Mouse (Mus musculus): ENCODE measurements around the gene Gna13. TPM values are rescaled to one million over a fixed set of nuclear protein-coding genes. Genes with fewer than 3 reads are reported as not detected.

Gene Gna13
- polyA plus RNA-seq, 1 experiment from 2014 or later: 20.7 TPM

GRCm38 (mm10) chr11:109395291-109395690, 32.7 kb downstream of the Gna13 start:
- H3K27ac ChIP-seq (ENCODE audit: low read length): no peak overlapping the region
- H3K27me3 ChIP-seq (ENCODE audit: control insufficient read depth, insufficient read depth, low read length): no peaks in the 10 kb centered on the region
- H3K4me2 ChIP-seq (ENCODE audit: low read depth, low read length): no peak overlapping the region
- 89% methylated on average over 9 of the region's 9 CpGs for WGBS
- no peaks in the 10 kb centered on the region for H3K9me3 ChIP-seq (replicated peaks; ENCODE audit: control insufficient read depth, low read length)
- no peak overlapping the region for H3K9ac ChIP-seq (ENCODE audit: low read length)
- peaks cover 31% of the 10 kb centered on the region for H3K36me3 ChIP-seq (ENCODE audit: control insufficient read depth, insufficient read depth)
- no peak for ATAC-seq (replicated peaks; ENCODE audit: extremely low read depth, insufficient read depth, low FRiP score)
- peaks cover 2% of the 10 kb centered on the region; the same call in 1 of the 2 replicates for H3K4me1 ChIP-seq (ENCODE audit: control insufficient read depth, insufficient read depth, low read length)
- H3K4me3 ChIP-seq (ENCODE audit: low read length): no peak overlapping the region

- Histone ChIP-seq H3K36me3 (ENCODE audit: control insufficient read depth, insufficient read depth) (no peaks in the 10 kb centered on the region), H3K27ac (ENCODE audit: low read length) (no peak overlapping the region), H3K9me3 (replicated peaks; ENCODE audit: control insufficient read depth, low read length) (no peaks in the 10 kb centered on the region), H3K4me2 (ENCODE audit: low read depth, low read length) (no peak overlapping the region), H3K4me1 (ENCODE audit: control insufficient read depth, insufficient read depth, low read length) (no peaks in the 10 kb centered on the region), H3K4me3 (ENCODE audit: low read length) (no peak overlapping the region), H3K27me3 (ENCODE audit: control insufficient read depth, insufficient read depth, low read length) (no peaks in the 10 kb centered on the region), H3K9ac (ENCODE audit: low read length) (no peak overlapping the region)
- 90% methylated on average over 5 of the region's 5 CpGs for WGBS
- no peak for ATAC-seq (replicated peaks; ENCODE audit: extremely low read depth, insufficient read depth, low FRiP score)
These were observed 43.8 kb downstream of the Gna13 start for GRCm38 (mm10) chr11:109406431-109406830.

- 84% methylated on average over 15 of the region's 15 CpGs for WGBS
- no peak overlapping the region for H3K4me2 ChIP-seq (ENCODE audit: low read depth, low read length)
- H3K4me1 ChIP-seq (ENCODE audit: control insufficient read depth, insufficient read depth, low read length): no peaks in the 10 kb centered on the region
- H3K27me3 ChIP-seq (ENCODE audit: control insufficient read depth, insufficient read depth, low read length): no peaks in the 10 kb centered on the region
- H3K9ac ChIP-seq (ENCODE audit: low read length): no peak overlapping the region
- no peak for ATAC-seq (replicated peaks; ENCODE audit: extremely low read depth, insufficient read depth, low FRiP score)
- no peak overlapping the region for H3K27ac ChIP-seq (ENCODE audit: low read length)
- no peaks in the 10 kb centered on the region; the same call in 1 of the 2 replicates for H3K9me3 ChIP-seq (replicated peaks; ENCODE audit: control insufficient read depth, low read length)
- H3K36me3 ChIP-seq (ENCODE audit: control insufficient read depth, insufficient read depth): no peaks in the 10 kb centered on the region
- no peak overlapping the region for H3K4me3 ChIP-seq (ENCODE audit: low read length)
These were observed 47.8 kb downstream of the Gna13 start for GRCm38 (mm10) chr11:109410197-109410980.

GRCm38 (mm10) chr11:109413617-109414016, 51.0 kb downstream of the Gna13 start, which contains the start of gene 9930022D16Rik:
Gene 9930022D16Rik (plus strand): TSS chr11:109413917.
- Histone ChIP-seq H3K9me3 (replicated peaks; ENCODE audit: control insufficient read depth, low read length) (no peaks in the 10 kb centered on the region; the same call in 1 of the 2 replicates), H3K9ac (ENCODE audit: low read length) (no peak within 1 kb of the TSS), H3K36me3 (ENCODE audit: control insufficient read depth, insufficient read depth) (no peaks in the 10 kb centered on the region), H3K4me3 (ENCODE audit: low read length) (no peak within 1 kb of the TSS), H3K4me2 (ENCODE audit: low read depth, low read length) (no peak within 1 kb of the TSS), H3K4me1 (ENCODE audit: control insufficient read depth, insufficient read depth, low read length) (no peaks in the 10 kb centered on the region), H3K27ac (ENCODE audit: low read length) (no peak within 1 kb of the TSS), H3K27me3 (ENCODE audit: control insufficient read depth, insufficient read depth, low read length) (no peaks in the 10 kb centered on the region)
- 64% methylated on average over 6 of the region's 6 CpGs for WGBS
- no peak for ATAC-seq (replicated peaks; ENCODE audit: extremely low read depth, insufficient read depth, low FRiP score)

- 89% methylated on average over 5 of the region's 5 CpGs for WGBS
- Histone ChIP-seq H3K4me1 (ENCODE audit: control insufficient read depth, insufficient read depth, low read length) (no peaks in the 10 kb centered on the region), H3K4me3 (ENCODE audit: low read length) (no peak overlapping the region), H3K9ac (ENCODE audit: low read length) (no peak overlapping the region), H3K4me2 (ENCODE audit: low read depth, low read length) (no peak overlapping the region), H3K9me3 (replicated peaks; ENCODE audit: control insufficient read depth, low read length) (no peaks in the 10 kb centered on the region; the same call in 1 of the 2 replicates), H3K27me3 (ENCODE audit: control insufficient read depth, insufficient read depth, low read length) (no peaks in the 10 kb centered on the region), H3K36me3 (ENCODE audit: control insufficient read depth, insufficient read depth) (no peaks in the 10 kb centered on the region), H3K27ac (ENCODE audit: low read length) (no peak overlapping the region)
- no peak for ATAC-seq (replicated peaks; ENCODE audit: extremely low read depth, insufficient read depth, low FRiP score)
These were observed 52.2 kb downstream of the Gna13 start for GRCm38 (mm10) chr11:109414802-109415201.

GRCm38 (mm10) chr11:109416709-109417420, 54.2 kb downstream of the Gna13 start:
- 55% methylated on average over 8 of the region's 8 CpGs for WGBS
- no peaks in the 10 kb centered on the region for H3K36me3 ChIP-seq (ENCODE audit: control insufficient read depth, insufficient read depth)
- no peaks in the 10 kb centered on the region for H3K27me3 ChIP-seq (ENCODE audit: control insufficient read depth, insufficient read depth, low read length)
- H3K4me1 ChIP-seq (ENCODE audit: control insufficient read depth, insufficient read depth, low read length): no peaks in the 10 kb centered on the region
- H3K27ac ChIP-seq (ENCODE audit: low read length): no peak overlapping the region
- H3K4me2 ChIP-seq (ENCODE audit: low read depth, low read length): no peak overlapping the region
- no peaks in the 10 kb centered on the region; the same call in 1 of the 2 replicates for H3K9me3 ChIP-seq (replicated peaks; ENCODE audit: control insufficient read depth, low read length)
- H3K4me3 ChIP-seq (ENCODE audit: low read length): no peak overlapping the region
- no peak for ATAC-seq (replicated peaks; ENCODE audit: extremely low read depth, insufficient read depth, low FRiP score)
- no peak overlapping the region for H3K9ac ChIP-seq (ENCODE audit: low read length)

- Histone ChIP-seq H3K9ac (ENCODE audit: low read length) (no peak overlapping the region), H3K4me2 (ENCODE audit: low read depth, low read length) (no peak overlapping the region), H3K4me3 (ENCODE audit: low read length) (no peak overlapping the region), H3K36me3 (ENCODE audit: control insufficient read depth, insufficient read depth) (no peaks in the 10 kb centered on the region), H3K9me3 (replicated peaks; ENCODE audit: control insufficient read depth, low read length) (peaks cover 3% of the 10 kb centered on the region; the same call in 1 of the 2 replicates), H3K27ac (ENCODE audit: low read length) (no peak overlapping the region), H3K27me3 (ENCODE audit: control insufficient read depth, insufficient read depth, low read length) (no peaks in the 10 kb centered on the region), H3K4me1 (ENCODE audit: control insufficient read depth, insufficient read depth, low read length) (no peaks in the 10 kb centered on the region)
- 77% methylated on average over 9 of the region's 9 CpGs for WGBS
- no peak for ATAC-seq (replicated peaks; ENCODE audit: extremely low read depth, insufficient read depth, low FRiP score)
These were observed 54.9 kb downstream of the Gna13 start for GRCm38 (mm10) chr11:109417472-109418040.

- WGBS: 49% methylated on average over 4 of the region's 4 CpGs
- H3K27ac ChIP-seq (ENCODE audit: low read length): no peak overlapping the region
- peaks cover 3% of the 10 kb centered on the region; the same call in 1 of the 2 replicates for H3K9me3 ChIP-seq (replicated peaks; ENCODE audit: control insufficient read depth, low read length)
- no peaks in the 10 kb centered on the region for H3K36me3 ChIP-seq (ENCODE audit: control insufficient read depth, insufficient read depth)
- no peaks in the 10 kb centered on the region for H3K4me1 ChIP-seq (ENCODE audit: control insufficient read depth, insufficient read depth, low read length)
- H3K4me3 ChIP-seq (ENCODE audit: low read length): no peak overlapping the region
- no peaks in the 10 kb centered on the region for H3K27me3 ChIP-seq (ENCODE audit: control insufficient read depth, insufficient read depth, low read length)
- H3K9ac ChIP-seq (ENCODE audit: low read length): no peak overlapping the region
- no peak overlapping the region for H3K4me2 ChIP-seq (ENCODE audit: low read depth, low read length)
- ATAC-seq (replicated peaks; ENCODE audit: extremely low read depth, insufficient read depth, low FRiP score): no peak
These were observed 56.8 kb downstream of the Gna13 start for GRCm38 (mm10) chr11:109419461-109419860.
